8 mouse cellular contexts compared by ENCODE assay signal in genomic region chr16:67620826-67621505, GRCm38 (mm10). TPM values are rescaled to one million over a fixed set of nuclear protein-coding genes. Genes with fewer than 3 reads are reported as not detected.
DNase-seq lines count a peak whose midpoint lies in the region; ATAC-seq and TF ChIP-seq lines count a peak whose summit lies in the region.

TSS of gene Cadm2 (minus strand) at chr16:67620908.

- H3K4me1 ChIP-seq in cortical plate, adult 2 months (ENCODE audit: control insufficient read depth, insufficient read depth, low read length) = peaks cover 2% of the 10 kb centered on the region; the same call in 1 of the 2 replicates
- peaks cover 3% of the 10 kb centered on the region; the same call in 1 of the 2 replicates for H3K4me1 ChIP-seq in hindbrain, embryonic 15.5 days (replicated peaks)

- H3K36me3 ChIP-seq in hindbrain, embryonic 15.5 days = no peaks in the 10 kb centered on the region

- H3K27me3 ChIP-seq in hindbrain, embryonic 15.5 days = no peaks in the 10 kb centered on the region

- peak; percentile 59; the same call in 1 of the 2 replicates for TF ChIP-seq POLR2A in cortical plate, adult 2 months (IDR thresholded peaks at IDR 0.05; ENCODE audit: extremely low read depth, insufficient read depth, low read length)

- peak; percentile 99 for ATAC-seq in hindbrain, embryonic 15.5 days (ENCODE audit: low FRiP score, low read depth)

- 2% methylated on average over 24 of the region's 35 CpGs for WGBS in hindbrain, embryonic 15.5 days

- DNase-seq in adrenal gland, adult 2 months = peak; percentile 92
- DNase-seq in gastrocnemius, adult 2 months = peak; percentile 93
- DNase-seq in left cerebral cortex, adult 11 months (ENCODE audit: low spot score) = peak; percentile 91
- peak; percentile 91 for DNase-seq in lung, postnatal 25 days (ENCODE audit: low spot score)
- DNase-seq in retina, postnatal 1 day = peak; percentile 97
- peak; percentile 83 to 86 for DNase-seq in urinary bladder, adult 18-20 months (ENCODE audit: low spot score in 2 of 2)

- TF ChIP-seq CTCF in cortical plate, adult 2 months (IDR thresholded peaks at IDR 0.05; ENCODE audit: extremely low read depth, insufficient read depth, low read length) = no peak
- TF ChIP-seq CTCF in gastrocnemius, adult 2 months (IDR thresholded peaks at IDR 0.05) = no peak

- H3K4me2 ChIP-seq in hindbrain, embryonic 15.5 days = peak within 1 kb of the TSS; percentile 65

- peak within 1 kb of the TSS; percentile 88 for H3K9ac ChIP-seq in hindbrain, embryonic 15.5 days

- no peaks in the 10 kb centered on the region for H3K9me3 ChIP-seq in hindbrain, embryonic 15.5 days

- intact Hi-C loops in gastrocnemius, adult 2 months (cut with DNase I) = no loop called here

- H3K4me3 ChIP-seq in cortical plate, adult 2 months (ENCODE audit: insufficient read depth, low read length) = peak within 1 kb of the TSS; percentile 91
- peak within 1 kb of the TSS; percentile 82 for H3K4me3 ChIP-seq in gastrocnemius, adult 2 months
- H3K4me3 ChIP-seq in hindbrain, embryonic 15.5 days = peak within 1 kb of the TSS; percentile 92

- peak within 1 kb of the TSS; percentile 90 for H3K27ac ChIP-seq in cortical plate, adult 2 months (ENCODE audit: insufficient read depth, low read length)
- H3K27ac ChIP-seq in gastrocnemius, adult 2 months = peak within 1 kb of the TSS; percentile 71; the same call in 1 of the 2 replicates
- H3K27ac ChIP-seq in hindbrain, embryonic 15.5 days (replicated peaks) = peak within 1 kb of the TSS; percentile 90

RNA-seq across cellular contexts. Expression of gene Cadm2, which starts in this region (rescaled TPM):
- total RNA-seq in adrenal gland, adult 2 months (2021) = 1 to 10 TPM in 1 of 2 experiments, under 1 TPM in 1; 0.29 to 1.0 TPM
- polyA plus RNA-seq in adrenal gland, adult 2 months (2012; rRNA removed) = 0.06 and 0.39 TPM in 2 replicates
- polyA plus RNA-seq in cortical plate, adult 2 months (2012; rRNA removed) = 72.3 and 75.0 TPM in 2 replicates
- under 1 TPM; 0.23 to 0.33 TPM for total RNA-seq in gastrocnemius, adult 2 months (2021)
- 57.6 and 63.8 TPM in 2 replicates for polyA plus RNA-seq in hindbrain, embryonic 15.5 days (2015; fragmentation: Nextera tagmentation; extraction: Ambion mirVana)

Comparison
In these comparisons a context has a peak if more than half of its experiments do, and no peak if none do; other contexts are left out.
1. Peak in every context shown above with its lines: DNase-seq, ATAC-seq, H3K4me3 ChIP-seq and H3K27ac ChIP-seq.
2. RNA of gene Cadm2 (polyA plus RNA-seq): 72.3 to 75.0 TPM in cortical plate, adult 2 months and 57.6 to 63.8 TPM in hindbrain, embryonic 15.5 days; 0.06 to 0.39 TPM in adrenal gland, adult 2 months; every median in the first group is over 10 times any median in the second.
3. Peak in DNase-seq, H3K4me3 ChIP-seq and H3K27ac ChIP-seq in gastrocnemius, adult 2 months; RNA of the gene not detected or under 1 TPM.